Mouse (Mus musculus) kidney, embryonic 14.5 days (tissue): Measurements from ENCODE around the gene Nisch. TPM values are rescaled to one million over a fixed set of nuclear protein-coding genes. Genes with fewer than 3 reads are reported as not detected.

ENCODE experiments used
- ATAC-seq: fragments of 200-750 bp; cut with Nextera tagmentation; 2 replicates; pipeline ENCODE4 v1.8.0; 2017; ENCODE audit warnings: moderate number of reproducible peaks, mild to moderate bottlenecking, moderate TSS enrichment, moderate library complexity; ENCODE audit not compliant: low FRiP score, low TSS enrichment
- H3K27ac ChIP-seq: fragments of 300-500 bp; sonication (generic); 2 replicates; pipeline ENCODE4 v1.5.1; 2014; ENCODE audit warnings: low read depth, mild to moderate bottlenecking, low read length, moderate library complexity, mixed read lengths
- H3K27me3 ChIP-seq: fragments of 300-500 bp; sonication (generic); 2 replicates; pipeline ENCODE4 v1.6.1; 2014; ENCODE audit warnings: mild to moderate bottlenecking, low read length; ENCODE audit not compliant: control insufficient read depth, insufficient read depth
- H3K36me3 ChIP-seq: fragments of 300-500 bp; sonication (generic); 2 replicates; pipeline ENCODE4 v1.6.1; 2014; ENCODE audit warnings: low read length, mixed read lengths; ENCODE audit not compliant: control insufficient read depth, insufficient read depth
- H3K4me1 ChIP-seq: fragments of 300-500 bp; sonication (generic); 2 replicates; pipeline ENCODE4 v1.6.1; 2014; ENCODE audit warnings: low read length, mixed read lengths; ENCODE audit not compliant: control insufficient read depth, insufficient read depth
- H3K4me2 ChIP-seq: fragments of 300-500 bp; sonication (generic); replicated peaks from 2 replicates; pipeline ENCODE4 v1.6.1; 2014; ENCODE audit warnings: low read depth, mild to moderate bottlenecking, low read length
- H3K4me3 ChIP-seq: fragments of 300-500 bp; sonication (generic); 2 replicates; pipeline ENCODE4 v1.5.1; 2014; ENCODE audit warnings: mild to moderate bottlenecking, low read length
- H3K9ac ChIP-seq: fragments of 300-500 bp; sonication (generic); 2 replicates; pipeline ENCODE4 v1.6.1; 2014; ENCODE audit warnings: low read depth, mild to moderate bottlenecking, low read length, moderate library complexity
- H3K9me3 ChIP-seq: fragments of 300-500 bp; sonication (generic); 2 replicates; pipeline ENCODE4 v1.6.1; 2016; ENCODE audit warnings: low read length; ENCODE audit not compliant: control insufficient read depth
- WGBS: fragments of 180-500 bp; shearing (Covaris S2); extraction: QIAGEN DNeasy Blood & Tissue Kit; methylation state at CpG from one replicate; pipeline ENCODE4 v1.1.7; 2014; 5-methylcytosine and 5-hydroxymethylcytosine counted together
- polyA plus RNA-seq: library from polyadenylated mRNA; unstranded; fragments of >200 nt; fragmentation: Nextera tagmentation; extraction: Ambion mirVana; gene quantifications from 2 replicates; pipeline ENCODE4 v1.2.1, GENCODE M21; 2014

Nisch gene
- polyA plus RNA-seq, 1 experiment from 2014 or later: 375 TPM

DNA sequence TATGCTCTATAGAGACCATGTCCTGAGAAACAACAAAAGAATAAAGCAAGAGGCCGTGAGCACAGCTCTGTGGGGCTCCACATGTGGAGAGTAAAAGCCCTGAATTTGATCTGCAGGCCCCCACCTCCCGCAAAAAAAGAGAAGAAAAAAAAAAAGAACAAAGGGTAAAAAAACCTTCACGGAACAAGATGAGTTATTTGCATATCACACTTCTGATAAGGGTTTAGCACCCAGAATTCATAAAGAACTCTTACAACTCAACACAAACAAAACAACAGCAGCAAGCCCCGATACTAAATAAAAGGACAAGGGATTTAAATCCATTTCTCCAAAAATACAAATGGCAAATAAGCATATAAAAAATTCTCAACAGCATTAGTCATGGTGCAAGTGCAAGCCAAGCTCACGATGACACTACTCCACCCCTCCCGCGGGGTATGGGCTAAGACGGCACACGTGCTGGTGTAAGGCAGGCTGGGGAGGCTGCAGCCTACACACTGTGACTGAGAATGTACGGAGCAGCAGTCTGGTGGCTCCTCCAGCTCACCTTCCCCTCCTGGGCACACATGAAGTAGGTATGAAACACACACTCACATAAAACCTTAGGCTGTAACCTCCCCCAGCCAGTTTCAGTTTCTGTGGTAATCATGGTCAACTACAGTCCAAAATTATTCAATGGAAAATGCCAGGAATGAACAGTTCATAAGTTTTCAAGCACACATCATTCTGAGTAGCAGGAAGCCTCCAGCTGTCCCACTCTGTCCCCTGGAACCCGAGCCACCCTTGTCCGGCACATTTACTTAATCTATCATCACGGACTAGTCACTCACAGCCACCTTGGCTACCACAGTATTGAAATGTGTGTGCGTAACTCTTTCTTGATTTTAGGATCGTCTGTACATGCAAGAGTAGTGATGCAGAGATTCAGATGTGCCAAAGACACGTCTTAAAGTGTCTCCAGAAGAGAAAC is 18.9 kb downstream of the Nisch start:
- ATAC-seq: peak; percentile 56; the same call in 1 of the 2 replicates
- Histone ChIP-seq H3K9me3 (no peaks in the 10 kb centered on the region), H3K4me1 (no peaks in the 10 kb centered on the region), H3K9ac (no peak overlapping the region), H3K36me3 (peaks cover 85% of the 10 kb centered on the region), H3K4me3 (no peak overlapping the region), H3K27ac (no peak overlapping the region), H3K4me2 (no peak overlapping the region), H3K27me3 (no peaks in the 10 kb centered on the region)
- 75% methylated on average over 16 of the region's 16 CpGs for WGBS

DNA sequence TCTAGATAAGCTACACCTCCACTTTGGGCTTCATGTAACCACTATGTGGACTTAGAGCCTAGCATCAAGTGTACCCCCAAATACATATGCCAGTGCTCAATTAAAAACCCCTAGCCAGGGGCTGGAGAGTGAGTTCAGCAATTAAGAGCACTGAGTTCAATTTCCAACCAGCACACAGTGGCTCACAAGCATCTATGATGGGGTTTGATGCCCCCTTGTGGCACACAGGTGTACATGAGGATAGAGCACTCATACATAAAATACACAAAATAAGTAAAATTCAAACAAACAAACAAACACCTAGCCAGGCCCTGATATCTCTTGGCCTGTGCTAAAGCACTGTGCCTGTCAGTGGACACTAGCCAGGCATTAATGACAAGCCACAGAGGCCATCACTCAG is 20.8 kb downstream of the Nisch start:
- Histone ChIP-seq H3K9me3 (no peaks in the 10 kb centered on the region), H3K4me1 (no peaks in the 10 kb centered on the region), H3K4me2 (no peak overlapping the region), H3K27ac (no peak overlapping the region), H3K9ac (no peak overlapping the region), H3K36me3 (peaks cover 85% of the 10 kb centered on the region), H3K4me3 (no peak overlapping the region), H3K27me3 (no peaks in the 10 kb centered on the region)
- 0 out of 2 replicates have a peak, but pooled peaks have one; percentile 45 for ATAC-seq

DNA sequence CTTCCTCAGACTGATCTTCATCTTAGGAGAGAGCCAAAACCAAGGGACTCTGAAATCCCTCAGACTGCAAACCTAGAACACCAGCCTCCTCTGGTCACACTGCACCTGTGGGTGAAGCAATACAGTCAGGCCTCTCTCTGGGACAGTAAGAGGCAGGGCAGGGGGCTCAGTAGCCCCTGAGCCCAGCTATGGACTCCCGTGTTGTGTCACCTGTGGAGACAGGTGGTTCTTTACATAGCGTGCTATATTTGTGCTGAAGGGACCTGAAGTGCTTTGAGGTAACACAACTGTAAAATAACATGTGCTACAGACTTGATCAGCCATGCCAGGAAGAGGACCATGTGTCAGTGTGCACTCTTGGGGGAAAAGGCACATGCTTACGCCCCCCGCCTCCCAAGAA is 21.2 kb downstream of the Nisch start:
- no peak overlapping the region for H3K4me2 ChIP-seq
- H3K4me1 ChIP-seq: no peaks in the 10 kb centered on the region
- no peak overlapping the region for H3K27ac ChIP-seq
- no peaks in the 10 kb centered on the region for H3K27me3 ChIP-seq
- H3K9ac ChIP-seq: no peak overlapping the region
- WGBS: 96% methylated on average over 4 of the region's 4 CpGs
- no peaks in the 10 kb centered on the region for H3K9me3 ChIP-seq
- 0 out of 2 replicates have a peak, but pooled peaks have one; percentile 8 for ATAC-seq
- peaks cover 85% of the 10 kb centered on the region for H3K36me3 ChIP-seq
- no peak overlapping the region for H3K4me3 ChIP-seq

DNA sequence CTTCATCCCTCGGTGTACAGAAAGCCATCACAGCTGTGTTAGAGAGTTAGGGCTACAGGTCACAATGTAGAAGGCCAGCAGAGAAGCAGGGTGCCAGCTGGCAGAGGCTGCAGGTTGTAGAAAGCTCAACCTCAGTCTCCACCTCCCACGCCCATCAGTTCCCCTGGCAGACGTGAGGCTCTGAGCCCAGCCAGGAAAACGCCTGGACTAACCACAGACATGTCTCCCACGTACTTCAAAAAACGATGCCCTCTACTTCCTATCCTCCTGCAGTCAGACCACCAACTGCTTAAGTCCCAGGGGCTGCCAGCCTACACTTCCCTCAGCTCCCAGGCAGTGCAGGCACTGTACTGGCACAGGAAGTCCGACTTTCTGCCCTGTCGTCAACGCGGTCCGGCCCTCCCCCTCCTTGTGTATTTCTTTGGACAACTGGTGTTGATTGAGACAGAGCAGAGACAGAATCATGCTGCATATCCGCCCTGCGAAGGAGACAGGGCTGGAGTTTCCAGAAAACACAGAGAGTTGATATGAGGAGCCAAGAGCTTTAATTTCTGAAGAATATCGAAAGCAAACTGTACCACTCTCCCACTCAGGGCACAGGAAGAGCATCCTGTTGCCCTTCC is 21.7 kb downstream of the Nisch start:
- Histone ChIP-seq H3K9ac (no peak overlapping the region), H3K9me3 (no peaks in the 10 kb centered on the region), H3K4me1 (no peaks in the 10 kb centered on the region), H3K36me3 (peaks cover 85% of the 10 kb centered on the region), H3K27me3 (no peaks in the 10 kb centered on the region), H3K4me2 (no peak overlapping the region), H3K4me3 (no peak overlapping the region), H3K27ac (no peak overlapping the region)
- ATAC-seq: no peak
- 72% methylated on average over 14 of the region's 14 CpGs for WGBS

DNA sequence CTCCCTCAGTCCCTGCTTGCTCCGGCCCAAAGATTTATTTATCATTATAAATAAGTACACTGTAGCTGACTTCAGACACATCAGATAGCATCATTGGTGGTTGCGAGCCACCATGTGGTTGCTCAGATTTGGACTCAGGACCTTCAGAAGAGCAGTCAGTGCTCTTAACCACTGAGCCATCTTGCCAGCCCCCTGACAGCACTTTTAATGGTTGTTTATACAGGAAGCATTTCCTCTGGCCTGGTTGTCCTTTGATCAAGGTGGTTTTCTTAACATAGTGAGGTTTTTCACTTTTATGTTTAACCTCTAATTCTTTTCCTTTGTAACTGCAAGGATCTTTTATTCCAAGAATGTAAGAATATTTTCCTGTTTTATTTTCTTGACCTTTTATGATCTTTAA is 22.3 kb downstream of the Nisch start:
- Histone ChIP-seq H3K27me3 (no peaks in the 10 kb centered on the region), H3K9me3 (no peaks in the 10 kb centered on the region), H3K4me2 (no peak overlapping the region), H3K36me3 (peaks cover 85% of the 10 kb centered on the region), H3K4me3 (no peak overlapping the region), H3K9ac (no peak overlapping the region), H3K27ac (no peak overlapping the region), H3K4me1 (no peaks in the 10 kb centered on the region)
- WGBS: 91% methylated on average over 2 of the region's 2 CpGs
- ATAC-seq: no peak

DNA sequence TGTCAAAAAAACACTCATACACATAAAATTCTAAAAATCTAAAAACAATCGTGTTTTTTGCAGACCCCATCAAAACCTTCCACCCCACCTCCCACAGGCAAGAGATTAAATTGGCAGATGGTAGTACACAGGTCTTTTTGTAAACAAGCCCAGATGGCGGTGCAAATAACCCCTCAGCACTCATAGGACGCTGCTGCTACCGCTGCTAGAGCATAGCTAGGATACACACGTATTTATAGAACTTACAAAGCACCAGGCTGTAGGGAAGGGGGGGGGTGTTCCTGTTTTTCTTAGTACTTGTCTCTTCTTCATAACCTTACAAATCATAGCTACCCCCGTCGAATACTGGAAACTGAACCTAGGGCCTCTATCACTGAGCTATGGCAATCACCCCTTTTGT is 23.0 kb downstream of the Nisch start:
- Histone ChIP-seq H3K4me2 (no peak overlapping the region), H3K9ac (no peak overlapping the region), H3K4me1 (no peaks in the 10 kb centered on the region), H3K27me3 (no peaks in the 10 kb centered on the region), H3K9me3 (no peaks in the 10 kb centered on the region), H3K36me3 (peaks cover 88% of the 10 kb centered on the region), H3K27ac (no peak overlapping the region), H3K4me3 (no peak overlapping the region)
- WGBS: 82% methylated on average over 7 of the region's 7 CpGs
- no peak for ATAC-seq

DNA sequence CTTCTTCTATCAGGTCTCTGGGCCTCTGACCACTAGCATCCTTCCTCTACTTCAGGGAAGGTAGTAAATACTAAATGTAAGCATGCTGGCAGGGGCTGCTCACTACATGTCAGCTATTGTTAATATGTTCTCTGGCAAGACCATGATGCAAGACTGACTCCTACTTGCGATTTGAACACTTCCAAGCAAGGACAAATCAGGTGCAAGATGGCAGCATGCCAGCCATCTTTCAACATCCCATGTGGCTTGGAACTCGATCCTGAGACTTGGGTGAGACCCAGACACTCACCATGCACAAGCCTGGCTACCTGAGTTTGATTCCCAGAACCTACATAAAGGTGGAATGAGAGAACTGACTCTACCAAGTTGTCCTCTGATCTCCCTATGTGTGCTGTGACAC is 24.8 kb downstream of the Nisch start:
- Histone ChIP-seq H3K4me2 (no peak overlapping the region), H3K36me3 (peaks cover 91% of the 10 kb centered on the region), H3K4me1 (no peaks in the 10 kb centered on the region), H3K4me3 (no peak overlapping the region), H3K27ac (no peak overlapping the region), H3K9ac (no peak overlapping the region), H3K27me3 (no peaks in the 10 kb centered on the region), H3K9me3 (no peaks in the 10 kb centered on the region)
- 70% methylated on average over 2 of the region's 2 CpGs for WGBS
- no peak for ATAC-seq

DNA sequence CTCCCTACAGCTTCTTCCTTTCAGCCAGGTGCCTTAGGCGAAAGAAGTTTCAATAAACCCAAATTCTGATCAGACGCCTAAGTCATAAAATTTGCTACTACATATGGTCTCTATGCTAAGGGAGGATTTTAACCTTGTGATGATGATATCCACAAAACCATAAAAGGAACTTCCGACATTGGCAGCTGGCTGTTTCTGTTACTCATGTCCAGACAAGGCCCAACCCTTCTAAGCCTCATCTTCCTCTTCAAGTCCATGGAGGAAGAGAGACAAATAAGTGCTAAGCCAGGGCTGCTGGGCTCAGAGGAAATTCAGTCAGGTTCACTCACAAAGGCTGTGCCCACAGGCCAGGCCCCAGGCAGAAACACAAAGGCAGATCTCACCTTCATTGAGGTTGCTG is 27.4 kb downstream of the Nisch start:
- Histone ChIP-seq H3K9ac (no peak overlapping the region), H3K27ac (no peak overlapping the region), H3K4me1 (no peaks in the 10 kb centered on the region), H3K4me3 (no peak overlapping the region), H3K4me2 (no peak overlapping the region), H3K27me3 (no peaks in the 10 kb centered on the region), H3K9me3 (no peaks in the 10 kb centered on the region), H3K36me3 (peaks cover 98% of the 10 kb centered on the region)
- WGBS: 94% methylated on average over 3 of the region's 3 CpGs
- no peak for ATAC-seq

DNA sequence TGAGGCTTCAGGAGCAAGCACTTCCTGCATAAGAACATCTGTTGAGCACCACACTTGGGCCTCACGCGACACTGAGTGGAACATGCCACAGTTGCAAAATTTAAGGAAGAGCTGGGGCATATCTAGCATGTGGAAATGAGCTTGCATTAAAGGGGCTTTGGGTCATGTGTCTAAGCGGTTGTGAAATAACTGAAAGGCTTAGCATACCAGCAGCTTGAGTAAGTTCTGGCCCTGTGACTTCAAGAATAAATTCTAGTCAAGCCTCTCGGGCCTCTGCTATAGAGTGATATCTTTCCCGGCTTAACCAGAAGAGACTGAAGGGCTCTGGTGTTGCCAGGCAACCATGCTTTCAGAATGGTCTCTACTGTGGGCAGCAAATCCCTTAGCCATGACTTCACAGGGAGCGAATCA is 28.0 kb downstream of the Nisch start:
- H3K9me3 ChIP-seq: no peaks in the 10 kb centered on the region
- no peak overlapping the region for H3K4me3 ChIP-seq
- WGBS: 89% methylated on average over 6 of the region's 6 CpGs

More for the DNA sequence above, 28.0 kb downstream of the Nisch start:
- no peak for ATAC-seq
- Histone ChIP-seq H3K27ac (no peak overlapping the region), H3K4me2 (no peak overlapping the region), H3K4me1 (no peaks in the 10 kb centered on the region), H3K27me3 (no peaks in the 10 kb centered on the region), H3K9ac (no peak overlapping the region), H3K36me3 (peaks cover 100% of the 10 kb centered on the region)
